Mouse (Mus musculus) WW6 (cell line): ENCODE measurements around the gene Ano5.

Experiments used
- DNase-seq: peaks from one replicate; pipeline ENCODE4 v3.0.0-alpha.2; 2013; ENCODE audit warnings: low read depth, low spot score

Gene Ano5

DNA sequence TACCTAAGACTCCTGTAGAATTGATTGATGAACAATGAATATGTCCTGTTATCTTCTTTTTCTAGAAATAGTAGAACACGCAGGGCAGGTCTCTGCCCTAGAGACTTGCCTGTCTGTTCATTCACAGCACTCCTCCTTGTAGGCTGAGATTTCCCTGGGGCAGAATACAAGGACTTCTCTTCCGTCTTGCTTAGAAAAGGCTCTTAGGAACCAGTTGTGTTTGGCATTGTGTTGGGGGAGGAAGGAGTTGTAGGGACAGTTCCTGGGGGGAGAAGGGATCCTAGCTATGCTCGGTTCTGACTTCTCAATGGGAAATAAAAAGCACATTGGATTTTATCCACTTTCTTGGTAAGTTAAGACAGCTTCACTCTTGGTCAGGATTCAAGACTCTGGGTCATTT lies 118.4 kb downstream of the Ano5 start:
- DNase-seq = no peak

DNA sequence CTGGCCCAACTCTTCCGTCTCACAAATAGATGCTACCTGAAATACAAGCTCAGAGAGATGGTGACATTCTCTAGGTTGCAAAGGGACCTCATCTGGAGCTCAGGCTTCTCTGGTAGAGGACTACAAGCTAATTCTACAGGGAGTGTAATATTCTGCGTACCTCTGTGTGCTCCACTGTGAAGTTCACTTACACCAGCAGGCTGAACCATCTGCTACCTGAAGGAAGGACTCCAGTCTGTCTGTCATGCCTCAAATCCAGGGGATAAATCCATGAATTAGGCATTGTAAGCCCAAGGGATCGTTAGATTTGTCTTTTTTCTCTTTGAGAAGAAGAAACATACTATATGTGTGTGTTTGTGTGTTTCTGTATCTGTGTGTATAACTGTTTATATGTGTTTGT lies 120.3 kb downstream of the Ano5 start:
- DNase-seq = no peak

DNA sequence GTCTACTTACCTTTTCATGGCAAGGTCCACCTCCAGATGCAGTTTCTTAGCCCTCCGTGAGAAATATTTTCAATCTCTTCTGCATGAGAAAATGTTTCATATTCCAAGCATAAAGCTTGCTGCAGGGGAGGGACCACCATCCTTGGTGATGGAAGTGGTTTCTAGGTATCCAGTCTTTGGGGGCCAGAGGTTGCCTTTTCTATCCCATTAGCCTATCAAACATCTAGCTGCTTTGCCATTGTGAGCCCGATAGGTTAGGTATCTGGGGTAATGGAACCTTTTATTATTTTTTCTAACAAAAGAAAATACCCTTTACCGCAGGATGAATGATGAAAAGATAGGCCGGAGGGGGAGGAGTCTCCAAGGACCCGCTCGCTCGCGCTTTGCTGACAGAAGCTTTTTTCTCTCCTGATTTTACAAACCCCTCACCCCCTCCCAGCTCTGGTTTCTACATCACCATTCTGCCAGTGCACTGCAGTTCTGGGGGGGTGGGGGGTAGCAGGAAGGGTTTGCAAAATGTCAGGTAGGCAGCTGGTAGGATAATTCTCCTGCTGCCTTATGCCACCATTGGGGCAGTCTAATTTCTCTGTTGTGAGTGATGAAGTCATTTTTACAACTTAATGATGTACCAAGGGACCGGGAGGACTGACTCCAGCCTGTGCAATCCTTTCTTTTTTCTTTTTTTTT lies 121.9 kb downstream of the Ano5 start:
- no peak for DNase-seq

DNA sequence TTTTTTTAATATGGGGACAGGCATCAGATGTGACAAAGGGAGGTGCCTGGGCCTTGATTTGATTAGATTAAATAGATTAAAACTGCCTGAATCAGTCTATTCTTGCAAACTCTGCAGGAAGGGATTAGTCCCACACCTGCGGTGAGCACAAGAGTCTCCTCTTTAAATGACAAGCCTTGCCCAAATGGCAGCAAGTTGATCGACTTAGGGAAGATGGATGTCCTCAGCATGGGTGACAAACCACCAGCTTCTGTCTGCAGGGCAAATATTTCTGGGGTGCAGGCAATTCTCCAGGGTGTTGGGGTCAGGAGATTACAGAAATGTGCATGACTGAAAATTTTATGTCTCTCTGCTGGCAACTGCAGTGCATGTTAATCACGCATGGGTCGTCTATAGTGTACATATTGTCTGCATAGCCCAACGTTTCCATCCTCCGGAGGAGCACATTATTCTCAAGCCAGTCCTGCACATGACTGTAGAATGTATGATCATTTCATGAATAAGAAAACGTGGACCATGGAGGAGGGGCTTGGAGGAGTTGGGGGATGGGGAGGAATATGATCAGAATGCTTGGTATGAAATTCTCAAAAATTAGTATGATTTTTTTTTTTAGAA lies 122.5 kb downstream of the Ano5 start:
- DNase-seq = no peak
